Mouse (Mus musculus) forebrain, embryonic 16.5 days (tissue): ENCODE measurements around the gene Ints3. TPM values are rescaled to one million over a fixed set of nuclear protein-coding genes. Genes with fewer than 3 reads are reported as not detected.

ENCODE experiments used
- ATAC-seq: fragments of 200-750 bp; cut with Nextera tagmentation; 2 replicates; pipeline ENCODE4 v1.8.0; 2017; ENCODE audit warnings: mild to moderate bottlenecking, moderate library complexity
- H3K27ac ChIP-seq: fragments of 300-500 bp; sonication (generic); 2 replicates; pipeline ENCODE4 v1.5.1; 2014; ENCODE audit warnings: low read length, control low read depth
- H3K27me3 ChIP-seq: fragments of 300-500 bp; sonication (generic); replicated peaks from 2 replicates; pipeline ENCODE4 v1.6.1; 2014; ENCODE audit warnings: low read length; ENCODE audit not compliant: control insufficient read depth, insufficient read depth
- H3K36me3 ChIP-seq: fragments of 300-500 bp; sonication (generic); 2 replicates; pipeline ENCODE4 v1.6.1; 2014; ENCODE audit not compliant: control insufficient read depth, insufficient read depth
- H3K4me1 ChIP-seq: fragments of 300-500 bp; sonication (generic); replicated peaks from 2 replicates; pipeline ENCODE4 v1.6.1; 2014; ENCODE audit warnings: low read length; ENCODE audit not compliant: control insufficient read depth, insufficient read depth
- H3K4me2 ChIP-seq: fragments of 300-500 bp; sonication (generic); 2 replicates; pipeline ENCODE4 v1.6.1; 2014; ENCODE audit warnings: mild to moderate bottlenecking, low read length, control low read depth
- H3K4me3 ChIP-seq: fragments of 300-500 bp; sonication (generic); replicated peaks from 2 replicates; pipeline ENCODE4 v1.5.1; 2014; ENCODE audit warnings: mild to moderate bottlenecking, low read length, control low read depth
- H3K9ac ChIP-seq: fragments of 300-500 bp; sonication (generic); replicated peaks from 2 replicates; pipeline ENCODE4 v1.6.1; 2014; ENCODE audit warnings: low read depth, low read length, control low read depth
- H3K9me3 ChIP-seq: fragments of 300-500 bp; sonication (generic); 2 replicates; pipeline ENCODE4 v1.6.1; 2016; ENCODE audit warnings: low read length; ENCODE audit not compliant: control insufficient read depth
- WGBS: fragments of 180-500 bp; shearing (Covaris S2); extraction: QIAGEN DNeasy Blood & Tissue Kit; methylation state at CpG from one replicate; pipeline ENCODE4 v1.1.7; 2014; 5-methylcytosine and 5-hydroxymethylcytosine counted together
- polyA plus RNA-seq: library from polyadenylated mRNA; unstranded; fragments of >200 nt; fragmentation: Nextera tagmentation; extraction: Ambion mirVana; gene quantifications from 2 replicates; pipeline ENCODE4 v1.2.1, GENCODE M21; 2015

The Ints3 gene
- polyA plus RNA-seq, 1 experiment from 2014 or later = 32.3 TPM

- ATAC-seq = no peak
- Histone ChIP-seq H3K27me3 (no peaks in the 10 kb centered on the region), H3K4me3 (no peak overlapping the region), H3K27ac (no peak overlapping the region), H3K36me3 (no peaks in the 10 kb centered on the region), H3K9me3 (no peaks in the 10 kb centered on the region), H3K9ac (no peak overlapping the region), H3K4me1 (peaks cover 26% of the 10 kb centered on the region), H3K4me2 (no peak overlapping the region)
- 89% methylated on average over 3 of the region's 3 CpGs for WGBS
Observed at GRCm38 (mm10) chr3:90429576-90429975, 3.8 kb downstream of the Ints3 start.

GRCm38 (mm10) chr3:90428186-90428585 lies 5.2 kb downstream of the Ints3 start:
- H3K36me3 ChIP-seq = peaks cover 4% of the 10 kb centered on the region
- no peak for ATAC-seq
- WGBS = 91% methylated on average over 6 of the region's 6 CpGs
- no peaks in the 10 kb centered on the region for H3K9me3 ChIP-seq
- peaks cover 22% of the 10 kb centered on the region for H3K4me1 ChIP-seq
- H3K4me2 ChIP-seq = no peak overlapping the region
- H3K27ac ChIP-seq = no peak overlapping the region
- H3K4me3 ChIP-seq = no peak overlapping the region
- no peak overlapping the region for H3K9ac ChIP-seq
- no peaks in the 10 kb centered on the region for H3K27me3 ChIP-seq

- H3K36me3 ChIP-seq = peaks cover 4% of the 10 kb centered on the region
- no peak overlapping the region for H3K9ac ChIP-seq
- no peak for ATAC-seq
- H3K4me1 ChIP-seq = peaks cover 20% of the 10 kb centered on the region
- H3K27me3 ChIP-seq = no peaks in the 10 kb centered on the region
- H3K4me2 ChIP-seq = no peak overlapping the region
- H3K4me3 ChIP-seq = no peak overlapping the region
- H3K9me3 ChIP-seq = no peaks in the 10 kb centered on the region
- 60% methylated on average over 1 of the region's 1 CpGs for WGBS
- H3K27ac ChIP-seq = no peak overlapping the region
Observed at GRCm38 (mm10) chr3:90427574-90427973, 5.8 kb downstream of the Ints3 start.

- Histone ChIP-seq H3K4me2 (no peak overlapping the region), H3K27me3 (no peaks in the 10 kb centered on the region), H3K36me3 (peaks cover 8% of the 10 kb centered on the region), H3K9ac (no peak overlapping the region), H3K4me3 (no peak overlapping the region), H3K9me3 (no peaks in the 10 kb centered on the region), H3K27ac (no peak overlapping the region), H3K4me1 (0 out of 2 replicates have a peak, but pooled peaks cover 2% of the 10 kb centered on the region)
- WGBS = 87% methylated on average over 2 of the region's 2 CpGs
- no peak for ATAC-seq
Observed at GRCm38 (mm10) chr3:90425499-90425898, 7.9 kb downstream of the Ints3 start.

- Histone ChIP-seq H3K27ac (no peak overlapping the region), H3K27me3 (no peaks in the 10 kb centered on the region), H3K4me2 (no peak overlapping the region), H3K4me1 (no peaks in the 10 kb centered on the region), H3K36me3 (peaks cover 19% of the 10 kb centered on the region), H3K9ac (no peak overlapping the region), H3K9me3 (no peaks in the 10 kb centered on the region), H3K4me3 (no peak overlapping the region)
- ATAC-seq = no peak
Observed at GRCm38 (mm10) chr3:90423549-90423948, 9.9 kb downstream of the Ints3 start.

GRCm38 (mm10) chr3:90420696-90421095 lies 12.7 kb downstream of the Ints3 start:
- Histone ChIP-seq H3K9me3 (no peaks in the 10 kb centered on the region), H3K36me3 (peaks cover 23% of the 10 kb centered on the region), H3K9ac (no peak overlapping the region), H3K4me2 (no peak overlapping the region), H3K27me3 (no peaks in the 10 kb centered on the region), H3K4me3 (no peak overlapping the region), H3K4me1 (no peaks in the 10 kb centered on the region), H3K27ac (no peak overlapping the region)
- 83% methylated on average over 6 of the region's 6 CpGs for WGBS
- ATAC-seq = no peak

GRCm38 (mm10) chr3:90413011-90413396 lies 20.4 kb downstream of the Ints3 start:
- Histone ChIP-seq H3K9ac (no peak overlapping the region), H3K36me3 (peaks cover 32% of the 10 kb centered on the region), H3K27me3 (no peaks in the 10 kb centered on the region), H3K27ac (no peak overlapping the region), H3K4me2 (no peak overlapping the region), H3K4me3 (no peak overlapping the region), H3K9me3 (no peaks in the 10 kb centered on the region), H3K4me1 (no peaks in the 10 kb centered on the region)
- WGBS = 82% methylated on average over 3 of the region's 3 CpGs
- 0 out of 2 replicates have a peak, but pooled peaks have one; percentile 8 for ATAC-seq

- H3K4me1 ChIP-seq = no peaks in the 10 kb centered on the region
- H3K27me3 ChIP-seq = no peaks in the 10 kb centered on the region
- 48% methylated on average over 5 of the region's 5 CpGs for WGBS
- H3K36me3 ChIP-seq = peaks cover 33% of the 10 kb centered on the region
- no peak overlapping the region for H3K27ac ChIP-seq
- H3K9me3 ChIP-seq = no peaks in the 10 kb centered on the region
- ATAC-seq = peak; percentile 67; the same call in 1 of the 2 replicates
- no peak overlapping the region for H3K9ac ChIP-seq
- no peak overlapping the region for H3K4me3 ChIP-seq
- H3K4me2 ChIP-seq = no peak overlapping the region
Observed at GRCm38 (mm10) chr3:90412312-90413010, 21.0 kb downstream of the Ints3 start.

GRCm38 (mm10) chr3:90408721-90409120 lies 24.7 kb downstream of the Ints3 start:
- Histone ChIP-seq H3K27me3 (no peaks in the 10 kb centered on the region), H3K36me3 (peaks cover 38% of the 10 kb centered on the region), H3K27ac (no peak overlapping the region), H3K4me3 (no peak overlapping the region), H3K4me2 (no peak overlapping the region), H3K9ac (no peak overlapping the region), H3K4me1 (no peaks in the 10 kb centered on the region), H3K9me3 (no peaks in the 10 kb centered on the region)
- ATAC-seq = no peak
- whole genome bisulfite sequencing = 93% methylated on average over 3 of the region's 3 CpGs

- peaks cover 50% of the 10 kb centered on the region for H3K36me3 ChIP-seq
- no peak overlapping the region for H3K4me3 ChIP-seq
- no peak overlapping the region for H3K27ac ChIP-seq
- H3K4me2 ChIP-seq = no peak overlapping the region
- ATAC-seq = no peak
- 98% methylated on average over 5 of the region's 5 CpGs for WGBS
- no peak overlapping the region for H3K9ac ChIP-seq
- H3K27me3 ChIP-seq = no peaks in the 10 kb centered on the region
- no peaks in the 10 kb centered on the region for H3K9me3 ChIP-seq
- H3K4me1 ChIP-seq = no peaks in the 10 kb centered on the region
Observed at GRCm38 (mm10) chr3:90406414-90406813, 27.0 kb downstream of the Ints3 start.
